Mouse (Mus musculus): ENCODE data around the gene Asb3. TPM values are rescaled to one million over a fixed set of nuclear protein-coding genes. Genes with fewer than 3 reads are reported as not detected.

Gene Asb3
- 5.8 and 5.9 TPM in 2 replicates for polyA plus RNA-seq (2011; ENCODE audit: insufficient read depth, insufficient read length, low replicate concordance, missing spikeins)

DNA sequence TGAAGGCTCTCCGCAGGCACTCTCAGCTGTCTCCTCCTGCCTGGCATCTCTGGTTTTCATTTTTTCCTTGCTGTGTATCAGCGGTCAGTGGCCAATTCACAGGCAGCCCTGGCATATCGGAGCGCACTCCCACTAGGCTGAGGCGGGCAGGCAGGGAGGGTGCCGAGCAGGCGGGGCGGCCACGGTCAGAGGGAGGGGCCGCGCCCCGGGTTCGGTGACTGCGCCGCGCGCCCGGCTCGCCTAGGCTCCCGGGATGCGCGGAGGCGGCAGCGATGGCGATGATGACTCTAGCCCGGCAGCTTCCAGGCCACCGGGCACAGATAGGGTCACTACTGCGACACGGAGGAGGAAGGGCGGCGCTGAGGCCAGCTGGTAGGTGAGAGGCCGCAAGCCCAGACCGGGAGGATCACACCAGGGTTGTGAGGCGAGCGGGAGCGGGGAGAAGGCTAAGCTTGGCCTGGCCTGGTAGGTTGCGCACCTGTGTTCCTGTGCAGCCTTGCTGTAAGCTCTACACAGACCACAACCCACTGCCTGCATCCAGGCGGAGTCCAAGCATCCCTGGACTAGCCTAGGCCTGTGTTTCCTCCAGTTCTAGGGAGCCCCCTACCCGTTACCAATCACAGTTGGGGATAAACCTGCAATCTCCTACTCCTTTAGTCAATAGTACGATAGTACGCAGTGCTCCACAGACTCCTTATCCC is at the start of gene Asb3, which contains the start of gene Gpr75:
TSS of gene Asb3 (plus strand) at position 246 of the 701 bp plus-strand sequence.
TSS of gene Gpr75 (plus strand) at position 188 of the 701 bp plus-strand sequence.
- no peaks in the 10 kb centered on the region for H3K4me1 ChIP-seq (ENCODE audit: control insufficient read depth, insufficient read depth, low read length)
- no peak for TF ChIP-seq POLR2A (IDR thresholded peaks at IDR 0.05; ENCODE audit: borderline replicate concordance, control insufficient read depth, low read depth, low read length)
- TF ChIP-seq CTCF (IDR thresholded peaks at IDR 0.05; ENCODE audit: control insufficient read depth, insufficient read depth, low read length) = no peak
- 16% methylated on average over 41 of the region's 41 CpGs for WGBS
- no peak within 1 kb of the TSS for H3K4me3 ChIP-seq (replicated peaks; ENCODE audit: control insufficient read depth, low read depth, low read length)
- H3K27ac ChIP-seq (ENCODE audit: control insufficient read depth, insufficient read depth, low read depth, low read length, poor library complexity) = no peak within 1 kb of the TSS

DNA sequence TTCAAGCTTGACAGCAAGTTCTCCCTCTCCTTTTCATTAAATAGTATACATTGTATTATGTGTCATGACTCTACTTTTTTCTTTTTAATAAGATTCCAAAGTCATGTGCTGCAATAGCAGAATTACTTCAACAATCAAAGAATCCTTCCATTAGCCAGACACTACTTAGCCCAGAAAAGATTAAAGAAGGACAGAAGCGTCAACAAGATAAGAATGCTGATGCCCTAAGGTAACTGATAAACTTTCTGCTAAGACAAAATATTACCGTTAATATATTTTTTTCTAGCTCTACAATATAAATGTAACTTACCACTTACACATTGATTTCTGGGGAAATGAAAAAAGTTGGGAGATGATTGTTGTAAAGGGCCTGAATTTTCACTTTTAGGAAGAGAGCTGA is 46.4 kb upstream of the Asb3 start:
- Histone ChIP-seq H3K4me3 (replicated peaks; ENCODE audit: control insufficient read depth, low read depth, low read length) (no peak overlapping the region), H3K27ac (ENCODE audit: control insufficient read depth, insufficient read depth, low read depth, low read length, poor library complexity) (no peak overlapping the region), H3K4me1 (ENCODE audit: control insufficient read depth, insufficient read depth, low read length) (no peaks in the 10 kb centered on the region)
- WGBS = 70% methylated on average over 2 of the region's 2 CpGs
- no peak for TF ChIP-seq POLR2A (IDR thresholded peaks at IDR 0.05; ENCODE audit: borderline replicate concordance, control insufficient read depth, low read depth, low read length)
- TF ChIP-seq CTCF (IDR thresholded peaks at IDR 0.05; ENCODE audit: control insufficient read depth, insufficient read depth, low read length) = no peak

DNA sequence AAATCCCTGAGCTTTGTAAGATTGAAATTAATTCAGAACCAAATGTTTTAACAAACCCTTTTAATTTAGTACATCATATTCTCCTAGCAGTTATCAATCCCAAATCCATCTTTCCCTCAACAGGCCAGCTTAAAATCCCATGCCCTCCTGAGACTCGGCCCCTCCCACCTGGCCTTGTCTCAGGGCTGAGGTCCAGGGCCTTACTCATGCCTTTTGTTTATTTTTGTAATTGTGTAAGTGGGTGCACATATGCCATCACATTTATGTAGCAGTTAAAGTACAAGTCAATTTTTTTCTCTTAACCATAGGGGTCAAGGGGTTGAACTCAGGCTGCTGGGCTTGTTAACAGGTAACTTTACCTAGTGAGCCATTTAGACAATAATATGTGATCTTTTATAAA is 40.9 kb upstream of the Asb3 start:
- Histone ChIP-seq H3K27ac (ENCODE audit: control insufficient read depth, insufficient read depth, low read depth, low read length, poor library complexity) (no peak overlapping the region), H3K4me1 (ENCODE audit: control insufficient read depth, insufficient read depth, low read length) (no peaks in the 10 kb centered on the region), H3K4me3 (replicated peaks; ENCODE audit: control insufficient read depth, low read depth, low read length) (no peak overlapping the region)
- WGBS = 89% methylated on average over 1 of the region's 1 CpGs
- TF ChIP-seq POLR2A (IDR thresholded peaks at IDR 0.05; ENCODE audit: borderline replicate concordance, control insufficient read depth, low read depth, low read length) (no peak), CTCF (IDR thresholded peaks at IDR 0.05; ENCODE audit: control insufficient read depth, insufficient read depth, low read length) (no peak)

DNA sequence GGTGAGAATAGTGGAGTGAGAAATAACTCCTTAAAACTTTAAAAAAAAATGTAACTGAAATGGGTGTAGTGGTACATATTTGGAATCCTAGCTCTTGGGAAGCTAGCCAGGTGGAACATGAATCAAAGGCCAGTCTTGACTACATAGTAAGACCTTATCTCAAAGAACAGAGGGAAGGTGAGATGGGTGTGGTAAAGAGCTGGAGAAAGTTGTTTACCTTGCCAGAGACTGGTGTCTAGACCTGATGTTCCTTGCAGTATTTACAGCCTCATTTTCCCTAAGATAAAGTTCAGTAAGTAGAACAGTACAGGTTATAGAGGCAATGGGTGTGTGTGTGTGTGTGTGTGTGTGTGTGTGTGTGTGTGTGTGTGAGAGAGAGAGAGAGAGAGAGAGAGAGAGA is 12.8 kb upstream of the Asb3 start:
- Histone ChIP-seq H3K4me1 (ENCODE audit: control insufficient read depth, insufficient read depth, low read length) (no peaks in the 10 kb centered on the region), H3K4me3 (replicated peaks; ENCODE audit: control insufficient read depth, low read depth, low read length) (no peak overlapping the region), H3K27ac (ENCODE audit: control insufficient read depth, insufficient read depth, low read depth, low read length, poor library complexity) (no peak overlapping the region)
- TF ChIP-seq POLR2A (IDR thresholded peaks at IDR 0.05; ENCODE audit: borderline replicate concordance, control insufficient read depth, low read depth, low read length) (no peak), CTCF (IDR thresholded peaks at IDR 0.05; ENCODE audit: control insufficient read depth, insufficient read depth, low read length) (no peak)

DNA sequence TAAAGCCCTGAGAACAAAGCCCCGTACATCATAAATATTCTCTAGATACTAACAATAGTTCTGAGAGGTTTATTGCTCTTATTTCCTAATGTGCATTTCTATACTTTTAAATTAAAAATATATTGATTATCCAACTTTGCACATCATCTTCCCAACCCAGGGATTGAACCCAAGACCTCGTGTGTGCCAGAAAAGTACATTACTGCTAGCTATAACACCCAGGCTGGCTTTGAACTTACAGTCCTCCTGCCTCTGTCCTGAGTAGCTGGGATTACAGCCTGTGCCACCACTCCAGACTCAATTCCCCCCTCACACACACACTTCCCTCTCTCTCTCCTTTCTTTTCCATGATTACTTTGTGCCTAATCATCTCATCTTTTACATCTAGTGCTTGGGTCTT is 2.9 kb downstream of the Asb3 start:
- no peak overlapping the region for H3K4me3 ChIP-seq (replicated peaks; ENCODE audit: control insufficient read depth, low read depth, low read length)
- no peak overlapping the region for H3K27ac ChIP-seq (ENCODE audit: control insufficient read depth, insufficient read depth, low read depth, low read length, poor library complexity)
- TF ChIP-seq POLR2A (IDR thresholded peaks at IDR 0.05; ENCODE audit: borderline replicate concordance, control insufficient read depth, low read depth, low read length) = no peak
- TF ChIP-seq CTCF (IDR thresholded peaks at IDR 0.05; ENCODE audit: control insufficient read depth, insufficient read depth, low read length) = no peak
- no peaks in the 10 kb centered on the region for H3K4me1 ChIP-seq (ENCODE audit: control insufficient read depth, insufficient read depth, low read length)
- 75% methylated on average over 2 of the region's 2 CpGs for WGBS

DNA sequence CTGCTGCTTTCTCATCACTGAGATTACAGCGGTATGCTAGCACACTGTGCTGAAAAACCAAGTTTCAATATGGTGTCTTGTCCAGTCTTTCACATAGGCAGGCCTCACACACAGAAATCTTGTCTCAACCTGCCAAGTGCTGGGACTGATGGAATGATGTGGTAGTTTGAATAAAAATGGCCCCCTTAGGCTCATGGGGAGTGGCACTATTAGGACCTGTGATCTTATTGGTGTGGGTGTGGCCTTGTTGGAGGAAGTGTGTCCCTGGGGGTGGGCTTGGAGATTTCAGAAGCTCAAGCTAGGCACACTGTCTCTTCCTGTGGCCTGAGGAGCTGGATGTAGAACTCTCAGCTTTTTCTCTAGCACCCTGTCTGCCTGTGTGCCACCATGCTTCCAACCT is 11.0 kb downstream of the Asb3 start:
- Histone ChIP-seq H3K4me3 (replicated peaks; ENCODE audit: control insufficient read depth, low read depth, low read length) (no peak overlapping the region), H3K27ac (ENCODE audit: control insufficient read depth, insufficient read depth, low read depth, low read length, poor library complexity) (no peak overlapping the region), H3K4me1 (ENCODE audit: control insufficient read depth, insufficient read depth, low read length) (no peaks in the 10 kb centered on the region)
- WGBS = 85% methylated on average over 1 of the region's 1 CpGs
- no peak for TF ChIP-seq POLR2A (IDR thresholded peaks at IDR 0.05; ENCODE audit: borderline replicate concordance, control insufficient read depth, low read depth, low read length)
- no peak for TF ChIP-seq CTCF (IDR thresholded peaks at IDR 0.05; ENCODE audit: control insufficient read depth, insufficient read depth, low read length)

DNA sequence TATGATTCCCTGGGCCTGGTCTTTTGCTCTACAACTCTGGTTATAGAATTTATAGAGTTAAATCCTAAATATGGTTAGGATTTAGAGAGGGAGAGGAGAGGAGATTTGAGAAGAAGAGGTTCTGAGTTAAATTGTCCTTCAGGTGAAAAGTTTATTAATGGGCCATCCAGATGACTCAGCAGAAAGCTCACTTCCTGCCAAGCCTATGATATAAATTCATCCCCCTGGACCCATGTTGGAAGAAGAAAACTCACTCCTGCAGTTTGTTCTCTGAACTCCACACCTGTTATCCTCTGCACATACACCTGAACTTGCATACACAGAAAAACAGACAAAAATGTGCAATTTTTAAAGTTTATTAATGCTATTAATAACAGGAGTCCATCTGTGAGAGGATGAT is 14.1 kb downstream of the Asb3 start:
- Histone ChIP-seq H3K27ac (ENCODE audit: control insufficient read depth, insufficient read depth, low read depth, low read length, poor library complexity) (no peak overlapping the region), H3K4me3 (replicated peaks; ENCODE audit: control insufficient read depth, low read depth, low read length) (no peak overlapping the region), H3K4me1 (ENCODE audit: control insufficient read depth, insufficient read depth, low read length) (no peaks in the 10 kb centered on the region)
- no peak for TF ChIP-seq CTCF (IDR thresholded peaks at IDR 0.05; ENCODE audit: control insufficient read depth, insufficient read depth, low read length)

DNA sequence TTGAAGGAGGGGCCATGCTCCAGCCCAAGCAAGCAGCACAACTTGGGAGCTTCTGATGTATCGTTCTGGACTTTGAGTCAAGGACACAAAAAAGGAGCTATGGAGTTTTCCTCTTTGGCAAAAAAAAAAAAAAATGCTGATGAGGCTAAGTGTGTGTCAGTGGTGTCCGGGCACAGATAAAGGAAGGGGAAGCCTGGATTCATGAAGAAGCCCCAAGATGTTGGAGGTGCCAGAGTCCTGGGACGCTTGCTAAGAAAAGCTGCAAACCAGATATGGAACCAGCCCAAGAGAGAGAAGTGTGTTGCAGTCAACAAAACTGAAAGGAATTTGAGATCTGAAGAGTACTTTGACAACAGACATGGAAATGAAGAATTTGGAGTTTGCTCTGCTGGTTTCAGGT is 27.1 kb downstream of the Asb3 start:
- no peak for TF ChIP-seq POLR2A (IDR thresholded peaks at IDR 0.05; ENCODE audit: borderline replicate concordance, control insufficient read depth, low read depth, low read length)
- TF ChIP-seq CTCF (IDR thresholded peaks at IDR 0.05; ENCODE audit: control insufficient read depth, insufficient read depth, low read length) = no peak
- H3K4me1 ChIP-seq (ENCODE audit: control insufficient read depth, insufficient read depth, low read length) = no peaks in the 10 kb centered on the region
- H3K27ac ChIP-seq (ENCODE audit: control insufficient read depth, insufficient read depth, low read depth, low read length, poor library complexity) = no peak overlapping the region
- H3K4me3 ChIP-seq (replicated peaks; ENCODE audit: control insufficient read depth, low read depth, low read length) = no peak overlapping the region
- WGBS = 83% methylated on average over 3 of the region's 3 CpGs

DNA sequence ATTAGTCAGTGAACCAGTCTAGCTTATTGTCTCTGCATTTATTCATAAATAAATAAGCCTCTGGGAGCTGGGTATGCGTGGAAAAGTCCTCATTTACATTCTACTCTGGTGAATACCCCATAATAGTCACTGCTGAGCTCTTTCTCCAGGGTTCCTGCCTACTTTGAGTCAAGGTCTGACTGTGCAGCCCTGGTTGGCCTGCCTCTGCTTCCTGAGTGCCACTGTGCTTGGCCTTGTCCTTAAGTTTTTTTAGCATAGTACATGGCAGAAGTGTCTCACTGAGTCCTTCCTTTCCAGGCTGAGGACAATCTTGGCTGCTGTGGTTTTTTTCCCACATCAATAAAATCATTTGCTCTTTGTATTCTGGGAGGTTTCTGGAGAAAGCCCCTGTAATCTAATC is 35.4 kb downstream of the Asb3 start:
- 65% methylated on average over 1 of the region's 1 CpGs for WGBS
- TF ChIP-seq POLR2A (IDR thresholded peaks at IDR 0.05; ENCODE audit: borderline replicate concordance, control insufficient read depth, low read depth, low read length) = no peak
- no peak for TF ChIP-seq CTCF (IDR thresholded peaks at IDR 0.05; ENCODE audit: control insufficient read depth, insufficient read depth, low read length)

More for the DNA sequence above, 35.4 kb downstream of the Asb3 start:
- no peaks in the 10 kb centered on the region for H3K4me1 ChIP-seq (ENCODE audit: control insufficient read depth, insufficient read depth, low read length)
- H3K4me3 ChIP-seq (replicated peaks; ENCODE audit: control insufficient read depth, low read depth, low read length) = no peak overlapping the region
- no peak overlapping the region for H3K27ac ChIP-seq (ENCODE audit: control insufficient read depth, insufficient read depth, low read depth, low read length, poor library complexity)
